Mouse (Mus musculus) frontal cortex, postnatal 10 days (tissue): ENCODE measurements at regions not wholly inside any gene's neighbourhood (a gene's known extent, or its start where the extent isn't known, plus 50 kb on each side); places are given as distances from the start of the nearest gene placed in this dataset.

ENCODE experiments used
- DNase-seq, 2 experiments: peaks; one replicate each; pipeline ENCODE4 v3.0.0; 2022; ENCODE audit warnings: low spot score in 2 of 2, mixed read lengths in 1 of 2

DNA sequence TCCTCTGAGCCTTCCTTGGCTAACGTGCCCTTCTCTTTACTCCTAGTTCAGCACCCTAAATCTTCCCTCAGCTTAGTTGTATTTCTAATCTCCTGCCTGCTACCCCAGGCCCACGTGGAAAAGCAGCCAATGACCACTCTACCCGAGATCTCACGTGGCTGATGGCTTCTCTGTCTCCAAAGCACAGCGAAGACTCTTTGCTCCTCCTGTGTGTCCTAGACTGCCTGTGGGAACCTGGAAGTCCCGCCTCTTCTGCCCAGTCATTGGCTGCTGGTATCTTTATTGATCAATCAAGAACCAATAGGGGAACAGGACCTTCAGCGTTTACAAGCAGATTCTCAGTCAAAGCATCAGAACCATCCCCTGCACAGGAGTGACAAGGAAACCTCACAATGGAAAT lies 54.8 kb downstream of the Gm19935 start:
- DNase-seq, result no peak

DNA sequence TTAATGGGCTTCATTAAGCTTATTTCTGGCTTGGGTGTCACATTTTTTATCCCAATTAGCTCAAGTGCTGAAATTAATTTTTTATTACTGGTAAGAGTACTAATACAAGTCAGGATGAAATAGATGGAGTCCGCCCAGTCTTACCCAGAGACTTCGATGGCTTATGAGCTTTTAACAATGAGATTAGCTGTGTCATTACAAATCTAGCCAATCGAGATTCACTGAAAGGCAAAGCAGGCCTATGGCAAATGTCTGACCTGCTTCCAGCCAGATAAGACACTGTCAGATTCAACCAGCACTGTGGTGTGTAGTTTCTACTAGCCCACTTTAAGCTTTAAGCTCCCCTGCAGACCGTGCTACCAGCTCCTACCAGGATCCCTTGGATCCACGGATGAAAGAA lies 55.2 kb downstream of the Gm19935 start:
- DNase-seq, result no peak

DNA sequence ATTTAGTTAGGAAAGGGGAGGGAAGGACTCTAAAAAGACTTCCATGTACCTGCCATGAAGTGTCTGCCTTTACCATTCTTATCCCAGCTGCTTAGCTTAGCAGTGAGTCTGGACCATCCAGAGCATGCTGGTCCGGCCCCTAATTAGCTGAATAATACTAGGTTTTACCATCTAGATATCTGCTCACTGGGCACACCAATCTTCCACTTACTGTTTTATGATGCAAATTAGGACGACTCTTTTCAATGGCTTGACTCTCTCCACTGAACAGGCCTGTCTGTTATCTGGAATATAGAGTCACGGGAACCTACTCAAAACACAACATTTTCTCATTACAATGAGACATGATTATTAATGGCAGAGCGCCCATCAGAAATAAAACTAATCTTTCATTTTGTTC lies 55.7 kb downstream of the Gm19935 start:
- DNase-seq, result no peak

DNA sequence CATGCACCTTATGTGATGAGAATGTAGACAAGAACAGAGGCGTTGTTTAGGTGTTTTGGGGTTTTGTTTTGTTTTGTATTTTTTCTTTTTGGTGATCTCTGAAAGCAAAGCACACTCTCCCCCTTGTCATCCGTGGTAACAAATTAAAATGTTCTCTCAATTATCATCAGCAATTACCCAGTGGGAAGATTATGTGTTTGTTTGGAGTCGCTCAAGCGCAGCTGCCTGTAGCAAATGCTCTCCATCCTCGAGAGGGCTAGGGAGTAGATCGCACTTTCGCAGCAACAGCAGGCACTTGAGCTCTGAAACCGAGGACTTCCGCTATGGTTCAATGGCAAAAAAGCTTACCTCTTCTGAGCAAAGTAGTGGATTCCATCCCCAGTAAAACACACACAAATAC lies 57.7 kb downstream of the Gm19935 start:
- DNase-seq, result no peak

DNA sequence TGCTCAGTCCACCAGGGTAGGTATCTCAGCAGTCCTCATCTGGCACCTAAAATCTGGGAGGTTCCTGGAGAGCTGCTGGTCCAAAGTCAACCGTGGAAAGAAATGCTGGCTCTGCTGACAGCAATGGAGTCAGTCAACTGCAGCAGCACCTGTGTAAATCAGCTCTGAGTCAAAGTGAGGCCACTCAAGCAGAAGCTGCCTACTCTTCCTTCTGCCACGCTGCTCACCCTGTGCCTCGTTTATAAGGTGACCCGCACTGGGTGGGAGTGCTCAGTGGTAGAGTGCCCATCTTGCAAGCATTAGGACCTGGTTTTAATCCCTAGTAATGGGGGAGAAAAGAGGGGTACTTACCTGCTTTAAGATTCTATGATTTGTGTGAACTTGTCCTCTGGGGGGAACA lies 62.2 kb downstream of the Gm19935 start:
- DNase-seq, result no peak

DNA sequence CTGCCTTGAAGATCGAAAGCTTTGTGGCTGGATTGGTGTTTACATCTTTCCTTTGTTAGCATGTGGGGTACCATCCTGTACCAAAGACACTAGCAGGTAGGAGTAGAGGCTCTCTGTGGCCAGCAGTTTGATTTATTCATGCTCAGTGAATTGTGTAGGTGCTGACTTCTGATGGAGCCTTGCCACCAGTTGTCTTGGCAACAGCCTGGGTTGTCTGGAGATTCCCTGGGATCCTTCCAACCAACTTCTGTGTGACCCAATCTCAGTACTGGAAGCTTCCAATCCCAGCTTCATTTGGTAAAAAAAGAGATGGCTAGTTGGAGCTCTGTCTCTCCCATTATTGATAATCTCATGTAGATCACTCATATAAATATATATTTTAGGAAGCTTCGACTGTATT lies 73.6 kb downstream of the Gm19935 start:
- no peak for DNase-seq

DNA sequence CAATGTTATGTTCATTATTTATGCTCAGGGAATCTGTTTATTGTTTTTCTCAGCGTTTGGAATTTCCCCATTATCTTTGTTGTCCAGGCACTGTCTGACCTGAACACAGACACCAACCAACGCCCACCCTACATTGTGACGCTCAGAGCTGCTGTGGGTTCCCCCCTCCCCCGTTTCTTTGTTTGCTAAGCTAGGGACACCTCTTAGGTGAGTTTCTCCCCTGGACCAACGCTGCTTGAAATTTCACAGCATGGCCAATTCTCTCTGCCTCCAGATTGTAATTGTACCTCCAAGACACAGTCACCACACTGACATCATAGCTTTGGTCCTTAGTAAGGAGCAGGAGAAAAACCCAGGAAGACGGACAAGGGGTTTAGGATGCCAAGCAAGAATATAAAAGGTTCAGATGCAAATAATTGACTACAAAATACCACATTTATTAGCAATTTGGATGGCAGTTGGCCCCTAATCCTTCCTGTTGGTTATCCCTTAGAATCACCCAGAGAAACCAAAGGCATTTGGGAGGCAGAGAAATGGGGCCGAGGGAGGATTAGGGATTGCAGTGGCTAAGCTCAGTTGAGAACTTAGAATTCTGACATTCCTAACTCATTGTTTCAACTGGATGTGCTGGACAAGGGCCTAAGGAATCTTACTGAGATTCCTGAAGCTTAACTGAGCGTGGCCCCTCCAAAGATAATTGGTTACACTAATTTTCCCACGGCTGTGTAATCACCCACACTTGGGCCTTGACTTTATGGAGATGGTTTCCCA lies 76.0 kb downstream of the Gm19935 start:
- no peak for DNase-seq

DNA sequence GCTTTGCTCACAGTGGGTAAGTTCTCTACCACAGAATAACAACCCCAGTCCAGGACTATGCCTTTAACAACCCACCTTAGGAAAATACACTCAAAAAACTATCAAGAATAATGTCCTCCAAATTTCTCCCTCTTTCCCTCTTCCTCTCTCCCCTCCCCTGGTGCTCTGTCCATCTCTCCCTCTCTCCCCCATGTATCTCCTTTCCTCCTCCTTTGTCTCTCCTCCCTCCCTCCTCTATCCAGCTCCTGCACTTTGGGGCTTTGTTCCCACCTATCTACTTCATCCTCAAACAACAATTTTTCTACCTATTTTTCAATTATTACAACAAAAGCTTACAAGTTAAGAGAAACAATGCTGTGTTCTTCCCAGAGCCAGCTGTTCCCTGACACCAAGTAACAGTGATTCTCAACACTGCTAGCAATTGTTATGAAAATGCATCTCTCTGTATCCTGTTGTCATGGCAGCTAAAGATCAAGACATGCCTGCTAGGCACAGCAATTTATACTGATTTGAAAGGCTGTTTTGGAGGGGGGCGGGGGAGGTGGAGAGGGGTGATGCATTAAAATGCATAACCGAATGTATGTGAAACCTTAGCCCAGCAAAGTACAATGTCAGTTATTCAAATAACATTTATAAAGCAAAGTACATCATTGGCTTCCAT lies 76.8 kb downstream of the Gm19935 start:
- DNase-seq, result no peak

DNA sequence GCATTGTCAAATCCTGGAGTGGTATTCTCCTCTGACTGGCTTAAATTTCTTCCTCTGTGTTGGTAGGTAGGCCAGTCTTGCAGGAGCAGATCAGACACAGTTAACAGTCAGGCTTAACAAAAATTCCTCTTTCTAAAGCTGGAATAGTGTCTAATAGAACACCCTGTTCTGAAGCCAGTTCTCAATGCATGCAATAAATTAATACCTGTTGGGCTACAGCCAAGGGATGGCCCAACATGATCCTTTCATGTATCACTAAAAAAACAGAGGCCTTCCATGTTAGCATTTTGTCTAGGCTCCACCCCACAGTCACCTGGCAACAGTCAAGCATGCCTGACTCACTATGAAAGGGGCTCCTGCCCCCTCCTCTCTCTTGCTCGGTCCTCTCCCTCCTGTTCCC lies 89.2 kb downstream of the Gm19935 start:
- no peak for DNase-seq

DNA sequence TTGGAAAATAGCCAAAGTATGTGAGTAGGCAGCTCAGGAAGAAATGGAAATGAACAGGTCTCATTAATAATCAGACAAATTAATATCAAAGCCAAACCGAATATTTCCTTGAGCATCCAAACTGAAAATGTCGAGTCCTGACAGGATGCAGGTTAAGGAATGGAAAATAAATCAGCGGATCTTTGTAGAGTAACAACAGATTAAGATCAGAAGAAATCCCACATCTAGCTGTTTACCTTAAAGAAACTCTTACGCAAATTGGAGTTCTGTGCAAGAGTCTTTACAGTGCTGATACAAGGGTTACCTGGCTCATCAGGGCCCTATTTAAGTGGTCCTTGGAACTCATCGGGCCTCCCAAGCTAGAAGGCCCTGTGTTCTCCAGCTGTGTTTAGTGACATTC lies 92.0 kb downstream of the Gm19935 start:
- no peak for DNase-seq

DNA sequence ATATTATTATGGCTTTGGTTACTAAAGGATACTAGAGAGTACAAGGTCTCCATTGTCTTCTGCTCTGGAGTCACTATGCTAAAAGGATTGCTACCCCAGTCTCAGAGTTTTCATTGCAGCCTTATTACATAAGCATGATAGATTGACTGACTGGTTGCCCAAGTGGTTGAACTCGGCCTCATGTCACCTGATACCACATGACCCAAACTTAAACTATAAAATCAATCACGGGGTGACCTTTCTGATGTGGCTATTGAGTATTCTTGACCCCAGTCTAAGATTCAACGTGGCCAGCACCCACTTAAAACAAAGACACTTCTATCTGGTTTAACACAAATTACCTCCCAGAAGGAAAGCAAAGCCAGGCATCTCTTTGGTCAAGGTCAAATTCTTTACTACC lies 100.8 kb downstream of the Gm19935 start:
- DNase-seq, result no peak

DNA sequence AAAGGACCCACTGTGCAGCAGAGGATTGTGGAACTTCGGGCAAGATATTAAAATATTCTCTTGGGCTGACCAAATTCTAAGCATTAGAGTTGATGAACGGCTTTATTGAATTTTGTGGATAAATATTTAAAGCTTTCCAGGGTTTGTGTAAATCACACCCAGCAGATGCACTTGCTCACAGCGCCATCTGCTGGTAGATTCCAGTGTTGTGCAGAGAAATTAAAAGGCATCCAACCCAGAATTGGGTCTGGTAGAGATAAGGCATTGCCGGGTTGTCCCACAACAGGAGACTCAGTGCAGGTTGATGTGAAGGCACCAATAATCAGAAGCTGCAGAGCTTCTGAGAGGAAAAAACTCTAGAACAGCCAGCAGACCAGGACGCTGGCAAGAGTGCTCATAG lies 108.7 kb downstream of the Gm19935 start:
- DNase-seq, result peak in 1 of 2 experiments; percentile 62

DNA sequence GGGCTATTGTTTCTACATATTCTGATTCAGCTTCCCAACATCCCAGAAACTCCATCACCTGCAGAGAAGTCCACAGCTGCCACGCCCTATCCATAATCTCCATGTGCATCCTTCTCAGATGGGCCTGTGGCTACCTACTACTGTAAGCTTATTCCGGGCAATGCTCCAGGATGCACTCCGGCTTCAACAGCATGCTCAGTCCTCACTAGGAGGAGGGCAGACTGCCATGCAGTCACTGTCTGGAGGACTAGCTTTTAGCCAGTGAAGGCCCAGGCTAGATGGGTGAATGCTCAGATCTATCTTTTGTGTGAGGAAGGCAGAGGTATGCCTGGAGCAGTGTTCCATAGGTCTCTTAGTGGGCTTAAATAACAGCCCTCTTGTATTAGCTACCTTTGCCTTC lies 124.7 kb downstream of the Gm19935 start:
- no peak for DNase-seq

DNA sequence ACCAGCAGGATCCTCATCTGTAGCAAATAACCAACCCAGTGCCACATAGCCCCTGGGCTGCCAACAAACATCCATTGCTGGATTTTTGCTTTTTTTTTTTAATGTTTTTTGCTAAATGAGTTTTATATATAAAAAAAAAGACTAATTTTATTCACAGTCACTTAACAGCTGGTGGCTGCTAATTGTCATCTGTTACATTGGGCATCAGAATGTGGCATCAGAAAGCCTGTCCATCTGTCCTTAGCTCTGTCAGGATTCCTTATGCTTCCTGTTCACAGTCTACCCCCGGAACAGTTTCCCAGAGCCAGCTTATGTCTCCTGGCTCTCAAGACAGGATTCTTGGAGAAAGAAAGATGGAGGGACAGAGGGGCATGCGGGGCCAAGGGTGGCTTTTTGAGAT lies 132.1 kb downstream of the Gm19935 start:
- DNase-seq, result no peak

DNA sequence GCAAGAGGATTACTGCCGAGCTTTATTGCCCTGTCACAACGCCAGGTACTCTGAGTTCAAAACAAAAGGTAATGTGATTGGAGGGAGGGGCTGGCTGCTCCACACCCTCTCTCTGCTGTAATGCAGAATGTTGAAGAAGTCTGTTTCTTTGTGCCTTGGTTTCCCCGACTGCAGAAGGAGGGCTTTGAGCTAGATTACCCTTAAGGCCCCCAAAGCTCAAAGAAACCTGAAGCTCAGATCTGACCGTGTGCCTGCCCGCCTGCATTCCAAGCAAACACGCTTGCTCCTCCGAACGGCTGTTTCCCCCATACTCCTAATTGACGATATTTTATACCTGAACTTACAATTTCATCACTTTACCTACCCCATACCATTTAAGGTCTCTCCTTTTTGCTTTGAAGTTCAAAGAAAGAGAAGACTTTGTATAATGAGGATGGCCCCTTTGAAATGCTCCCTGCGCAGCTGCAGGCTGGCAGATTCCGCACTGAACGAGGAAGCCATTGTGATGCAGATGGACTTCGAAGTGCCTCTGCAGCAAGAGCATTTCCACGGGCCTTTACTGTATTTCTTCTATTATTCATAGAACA lies 146.6 kb downstream of the Gm19935 start:
- no peak for DNase-seq

DNA sequence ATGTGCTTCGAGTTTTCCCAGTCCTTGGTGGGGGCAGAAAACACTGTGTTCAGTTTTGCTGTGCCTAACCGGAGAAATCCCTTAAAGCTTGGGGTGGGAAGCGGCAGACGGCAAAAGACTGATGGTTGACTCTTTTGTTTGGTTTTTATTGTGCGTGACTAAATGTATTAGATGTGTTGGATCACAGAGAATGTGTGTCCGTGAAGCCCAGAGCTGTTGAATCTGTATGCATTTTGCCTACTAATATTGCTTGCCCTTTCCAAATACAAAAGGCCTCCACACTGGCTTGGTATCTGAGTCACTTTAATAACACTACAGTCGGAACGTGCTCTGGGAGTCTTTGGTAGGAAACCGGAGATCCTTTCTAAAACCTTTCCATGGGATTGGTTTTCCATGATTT lies 147.8 kb downstream of the Gm19935 start:
- no peak for DNase-seq

DNA sequence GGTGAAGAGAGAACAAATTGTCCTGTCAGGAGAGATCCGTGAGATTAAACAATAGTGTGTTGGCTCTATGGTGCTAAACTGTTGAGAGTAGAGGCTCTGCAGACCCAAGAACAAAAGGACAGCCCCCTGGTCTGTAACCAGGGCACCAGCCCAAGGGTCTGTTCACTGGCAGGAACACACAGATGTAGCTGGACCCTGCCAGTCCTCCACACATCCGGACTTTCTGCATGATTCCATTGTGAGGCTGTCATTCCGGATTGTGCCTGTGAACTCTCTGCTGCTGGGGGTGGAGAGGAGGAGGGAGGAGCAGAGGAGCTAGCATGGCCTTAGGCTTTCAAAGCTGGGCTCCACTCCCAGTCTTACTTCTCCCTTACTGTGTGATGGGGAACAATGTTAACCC lies 158.1 kb downstream of the Gm19935 start:
- no peak for DNase-seq

DNA sequence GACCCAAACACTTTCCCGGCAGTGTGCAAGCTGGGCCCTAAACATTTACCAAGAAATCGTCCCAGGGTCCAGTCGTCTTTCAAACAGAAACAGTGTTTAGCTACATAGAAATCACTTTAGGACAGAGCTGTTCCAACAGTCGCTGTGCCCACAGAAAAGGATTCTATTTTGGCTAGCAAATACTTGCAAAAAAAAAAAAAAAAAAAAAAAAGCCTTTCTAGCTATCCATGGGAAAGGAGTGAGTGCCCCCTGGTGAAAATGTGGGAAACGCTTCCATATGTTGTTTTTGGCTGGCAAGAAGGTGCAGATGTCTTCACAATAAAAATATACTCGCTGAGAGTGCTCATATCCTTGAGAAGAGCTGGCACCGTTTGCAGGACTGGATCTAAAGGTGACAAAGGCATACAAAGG lies 159.5 kb downstream of the Gm19935 start:
- peak; percentile 49 to 65 for DNase-seq

DNA sequence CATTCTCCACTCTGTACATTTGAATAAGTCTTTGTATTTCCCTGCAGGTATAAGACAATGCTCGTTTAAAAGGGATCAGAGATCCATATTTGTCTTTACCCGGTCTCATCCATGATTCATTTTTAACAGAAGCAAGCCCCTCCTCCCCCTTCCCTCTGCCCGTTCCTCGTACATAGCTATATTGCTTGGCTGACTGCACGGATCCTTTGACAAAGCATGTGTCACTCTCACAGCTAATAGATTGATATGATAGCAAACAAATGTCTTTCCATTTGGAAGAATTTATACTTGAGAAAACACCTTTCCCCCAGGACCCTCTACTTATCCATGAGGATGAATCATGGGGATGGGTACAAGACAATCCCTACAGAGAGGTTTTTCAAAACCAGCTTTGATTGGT lies 160.1 kb downstream of the Gm19935 start:
- DNase-seq, result no peak

DNA sequence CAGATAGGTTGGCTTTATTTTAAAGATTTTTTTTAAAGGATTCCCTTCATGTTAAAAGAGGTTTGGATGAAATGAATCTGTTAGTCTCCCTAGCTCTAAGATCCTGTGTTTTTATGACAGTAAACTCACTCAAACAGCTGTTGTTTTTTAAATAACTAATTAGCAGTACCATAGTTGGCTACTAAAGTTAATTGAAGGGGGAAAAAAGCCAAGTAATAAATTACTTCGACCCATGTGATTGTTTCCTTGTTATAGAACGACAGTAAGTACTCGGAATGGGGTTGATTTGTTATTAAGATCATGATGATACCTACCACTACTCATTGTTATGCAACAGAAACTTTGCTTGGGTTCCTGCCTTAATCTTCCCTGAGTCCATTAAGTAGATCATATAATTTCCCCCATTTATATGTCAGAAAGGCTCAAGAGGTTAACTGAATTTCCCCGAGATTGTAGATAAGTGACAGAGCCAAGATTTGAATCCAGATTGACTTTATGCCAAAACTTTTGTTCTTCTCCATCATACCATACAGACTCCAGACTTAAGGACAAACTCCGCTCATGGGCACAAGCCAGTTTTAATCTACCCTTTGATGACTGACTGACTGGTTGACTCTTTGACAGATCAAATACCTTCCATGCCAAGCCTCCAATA lies 160.6 kb downstream of the Gm19935 start:
- DNase-seq, result no peak

DNA sequence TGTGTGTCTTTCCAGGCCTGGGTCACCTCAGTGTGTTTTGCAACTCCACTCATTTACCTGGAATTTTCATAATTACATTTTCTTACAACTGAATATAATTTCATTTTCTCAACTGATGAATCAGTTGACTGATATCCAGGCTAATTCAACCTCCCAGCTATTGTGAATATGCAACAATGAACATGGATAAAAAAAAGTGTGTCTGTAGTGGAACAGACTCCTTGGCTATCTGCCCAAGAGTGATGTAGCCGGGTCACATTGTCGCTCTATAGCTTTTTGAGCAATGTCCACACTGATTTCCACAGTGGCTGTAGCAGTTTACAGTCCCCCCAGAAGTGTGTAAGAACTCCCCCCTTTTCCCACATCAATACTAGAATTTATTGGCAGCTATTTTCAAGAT lies 162.4 kb downstream of the Gm19935 start:
- no peak for DNase-seq

DNA sequence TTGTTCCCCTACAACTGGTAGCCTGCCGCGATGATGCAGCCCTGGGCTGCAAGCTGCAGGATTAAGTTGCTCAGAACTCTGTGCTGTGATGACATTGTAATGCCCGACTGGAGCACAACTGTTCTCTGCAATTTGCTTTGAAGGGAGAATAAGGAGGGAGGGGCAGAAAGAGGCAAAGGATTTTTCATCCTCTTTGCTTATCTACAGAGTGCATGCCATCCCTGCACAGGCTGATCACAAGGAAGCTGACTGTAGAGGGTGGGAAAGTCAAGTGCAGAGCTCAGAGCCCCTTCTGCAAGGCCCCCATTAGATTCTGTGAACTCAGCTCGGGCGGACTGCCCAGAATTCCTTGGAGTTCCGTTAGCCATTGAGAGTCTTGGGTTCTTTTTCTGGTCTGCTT lies 174.8 kb downstream of the Gm19935 start:
- DNase-seq, result no peak

DNA sequence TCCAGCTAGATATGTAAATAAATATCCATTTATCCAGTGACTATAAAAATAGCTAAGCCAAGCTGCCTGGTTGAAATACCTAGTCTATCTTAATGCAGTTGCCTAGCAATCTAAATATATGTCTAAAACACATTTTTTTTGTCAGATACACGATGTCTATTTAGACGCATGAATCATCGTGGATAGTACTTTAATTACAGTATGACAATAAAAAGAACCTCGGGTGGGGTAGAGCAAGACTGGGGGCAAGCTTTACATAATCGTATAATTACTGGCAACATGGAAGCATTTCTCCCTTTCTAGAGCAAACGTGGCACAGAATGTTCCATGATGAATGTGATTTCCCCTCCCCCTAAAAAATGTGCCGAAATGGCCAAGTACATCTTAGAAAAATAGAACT lies 180.4 kb downstream of the Gm19935 start:
- DNase-seq, result no peak
